Comparison of ENCODE assay signal across 21 mouse cellular contexts in genomic region chr17:55903687-55904086, GRCm38 (mm10). TPM values are rescaled to one million over a fixed set of nuclear protein-coding genes. Genes with fewer than 3 reads are reported as not detected.
DNase-seq lines count a peak whose midpoint lies in the region; ATAC-seq and TF ChIP-seq lines count a peak whose summit lies in the region.
"Had no signal": no experiment of that assay in that cellular context is flagged by ENCODE, and none has a peak within 500 bp of the region (broad histone marks: within the 10 kb centered on the region; RNA-seq: fewer than 3 reads in every experiment).

No protein-coding gene starts in this region.

- intact Hi-C loops in heart, postnatal 14 days (cut with DNase I): no loop called here

- no peak overlapping the region for H3K27ac ChIP-seq in liver, embryonic 11.5 days (ENCODE audit: low read depth, low read length)
- no peak overlapping the region for H3K27ac ChIP-seq in liver, embryonic 12.5 days
- no peak overlapping the region for H3K27ac ChIP-seq in intestine, postnatal 0 days (ENCODE audit: low read depth, low read length)
- H3K27ac ChIP-seq in kidney, embryonic 16.5 days (ENCODE audit: low read length): peak overlapping the region; percentile 80; the same call in 1 of the 2 replicates
- no peak overlapping the region for H3K27ac ChIP-seq in liver, embryonic 14.5 days
- H3K27ac ChIP-seq: forebrain, embryonic 15.5 days; limb, embryonic 12.5 days; neural tube, embryonic 13.5 days had no signal

- TF ChIP-seq CTCF in intestine, postnatal 0 days (IDR thresholded peaks at IDR 0.05; ENCODE audit: low read depth): no peak
- TF ChIP-seq CTCF in liver, embryonic 14.5 days (IDR thresholded peaks at IDR 0.05; ENCODE audit: low read depth): no peak

- H3K4me3 ChIP-seq in liver, embryonic 11.5 days (ENCODE audit: low read depth, low read length): no peak overlapping the region
- H3K4me3 ChIP-seq in liver, embryonic 12.5 days: no peak overlapping the region
- H3K4me3 ChIP-seq in intestine, postnatal 0 days (ENCODE audit: low read depth, low read length): no peak overlapping the region
- no peak overlapping the region for H3K4me3 ChIP-seq in kidney, embryonic 16.5 days (ENCODE audit: low read length)
- no peak overlapping the region for H3K4me3 ChIP-seq in liver, embryonic 14.5 days (ENCODE audit: insufficient read depth in 1 of 2, low read depth in 2 of 2, low read length in 2 of 2)
- H3K4me3 ChIP-seq: forebrain, embryonic 15.5 days; limb, embryonic 12.5 days; neural tube, embryonic 13.5 days had no signal

- DNase-seq in liver, embryonic 11.5 days (ENCODE audit: low spot score): no peak
- no peak for DNase-seq in liver, embryonic 14.5 days (ENCODE audit: low read depth in 3 of 3, low spot score in 3 of 3)
- no peak for DNase-seq in heart, postnatal 14 days
- no peak for DNase-seq in heart, postnatal 4 days
- DNase-seq in urinary bladder, adult 2 months (ENCODE audit: low spot score): no peak
- DNase-seq: adrenal gland, postnatal 14 days; cerebellum, adult 2 months; gastrocnemius, postnatal 10 days; layer of hippocampus, postnatal 36 days; lung, postnatal 36 days; midbrain, embryonic 14.5 days; thymus, adult 18-20 months; thymus, postnatal 4 days had no signal

- no peak overlapping the region for H3K4me2 ChIP-seq in liver, embryonic 11.5 days
- no peak overlapping the region for H3K4me2 ChIP-seq in liver, embryonic 12.5 days
- H3K4me2 ChIP-seq in intestine, postnatal 0 days (replicated peaks; ENCODE audit: low read depth): no peak overlapping the region
- no peak overlapping the region for H3K4me2 ChIP-seq in kidney, embryonic 16.5 days (replicated peaks; ENCODE audit: low read depth, low read length)
- no peak overlapping the region for H3K4me2 ChIP-seq in liver, embryonic 14.5 days (ENCODE audit: low read depth)
- H3K4me2 ChIP-seq: forebrain, embryonic 15.5 days; heart, embryonic 11.5 days; limb, embryonic 12.5 days; neural tube, embryonic 13.5 days had no signal

- TF ChIP-seq EP300 in liver, embryonic 14.5 days (IDR thresholded peaks at IDR 0.05; ENCODE audit: low read depth): no peak

- no peak overlapping the region for H3K9ac ChIP-seq in liver, embryonic 11.5 days (ENCODE audit: low read depth, low read length)
- no peak overlapping the region for H3K9ac ChIP-seq in liver, embryonic 12.5 days
- no peak overlapping the region for H3K9ac ChIP-seq in intestine, postnatal 0 days (ENCODE audit: low read depth, low read length)
- no peak overlapping the region for H3K9ac ChIP-seq in kidney, embryonic 16.5 days (replicated peaks; ENCODE audit: low read length)
- H3K9ac ChIP-seq in liver, embryonic 14.5 days (replicated peaks): no peak overlapping the region
- H3K9ac ChIP-seq: forebrain, embryonic 15.5 days; limb, embryonic 12.5 days; neural tube, embryonic 13.5 days had no signal

- H3K27me3 ChIP-seq in liver, embryonic 11.5 days (replicated peaks; ENCODE audit: control insufficient read depth, insufficient read depth, low read length): no peaks in the 10 kb centered on the region
- H3K27me3 ChIP-seq in liver, embryonic 12.5 days (replicated peaks): no peaks in the 10 kb centered on the region
- no peaks in the 10 kb centered on the region for H3K27me3 ChIP-seq in intestine, postnatal 0 days (replicated peaks; ENCODE audit: control insufficient read depth, insufficient read depth, low read length)
- no peaks in the 10 kb centered on the region for H3K27me3 ChIP-seq in kidney, embryonic 16.5 days (ENCODE audit: insufficient read depth, low read length)
- H3K27me3 ChIP-seq in liver, embryonic 14.5 days (ENCODE audit: control insufficient read depth, insufficient read depth, low read length): no peaks in the 10 kb centered on the region
- H3K27me3 ChIP-seq: forebrain, embryonic 15.5 days; limb, embryonic 12.5 days; neural tube, embryonic 13.5 days had no signal

- WGBS in liver, embryonic 11.5 days: 59% methylated on average over 1 of the region's 1 CpGs
- WGBS in liver, embryonic 12.5 days (ENCODE audit: insufficient replicate concordance): 59% methylated on average over 1 of the region's 1 CpGs
- WGBS in intestine, postnatal 0 days: 49% methylated on average over 1 of the region's 1 CpGs
- WGBS in kidney, embryonic 16.5 days: 71% methylated on average over 1 of the region's 1 CpGs
- WGBS in liver, embryonic 14.5 days (ENCODE audit: insufficient replicate concordance): 58% methylated on average over 1 of the region's 1 CpGs

- H3K36me3 ChIP-seq in liver, embryonic 11.5 days (ENCODE audit: control insufficient read depth, insufficient read depth, low read length): 0 out of 2 replicates have a peak, but pooled peaks cover 2% of the 10 kb centered on the region
- H3K36me3 ChIP-seq in liver, embryonic 12.5 days: no peaks in the 10 kb centered on the region
- no peaks in the 10 kb centered on the region for H3K36me3 ChIP-seq in intestine, postnatal 0 days (ENCODE audit: control insufficient read depth, insufficient read depth)
- H3K36me3 ChIP-seq in kidney, embryonic 16.5 days (ENCODE audit: insufficient read depth, low read length): no peaks in the 10 kb centered on the region
- no peaks in the 10 kb centered on the region for H3K36me3 ChIP-seq in liver, embryonic 14.5 days (replicated peaks; ENCODE audit: control insufficient read depth, insufficient read depth, low read depth)
- H3K36me3 ChIP-seq: limb, embryonic 12.5 days had no signal

- no peaks in the 10 kb centered on the region for H3K9me3 ChIP-seq in liver, embryonic 11.5 days (ENCODE audit: control insufficient read depth, low read length)
- no peaks in the 10 kb centered on the region for H3K9me3 ChIP-seq in liver, embryonic 12.5 days (replicated peaks)
- H3K9me3 ChIP-seq in intestine, postnatal 0 days (ENCODE audit: control insufficient read depth): no peaks in the 10 kb centered on the region
- peaks cover 4% of the 10 kb centered on the region; the same call in 1 of the 2 replicates for H3K9me3 ChIP-seq in kidney, embryonic 16.5 days (ENCODE audit: low read length)
- no peaks in the 10 kb centered on the region; the same call in 1 of the 2 replicates for H3K9me3 ChIP-seq in liver, embryonic 14.5 days (ENCODE audit: control insufficient read depth, low read length)

- H3K4me1 ChIP-seq in liver, embryonic 11.5 days (replicated peaks; ENCODE audit: control insufficient read depth, insufficient read depth, low read length): no peaks in the 10 kb centered on the region
- H3K4me1 ChIP-seq in liver, embryonic 12.5 days: peaks cover 6% of the 10 kb centered on the region; the same call in 1 of the 2 replicates
- no peaks in the 10 kb centered on the region for H3K4me1 ChIP-seq in intestine, postnatal 0 days (replicated peaks; ENCODE audit: control insufficient read depth, insufficient read depth, low read length)
- H3K4me1 ChIP-seq in kidney, embryonic 16.5 days (ENCODE audit: insufficient read depth, low read length): no peaks in the 10 kb centered on the region
- H3K4me1 ChIP-seq in liver, embryonic 14.5 days (replicated peaks; ENCODE audit: control insufficient read depth in 2 of 2, insufficient read depth in 2 of 2, low read length in 1 of 2): peaks cover 0 to 1% of the 10 kb centered on the region in 2 experiments; a peak in 1 of 4 replicates
- H3K4me1 ChIP-seq: forebrain, embryonic 15.5 days; limb, embryonic 12.5 days; neural tube, embryonic 13.5 days had no signal

- peak; percentile 35; the same call in 1 of the 2 replicates for ATAC-seq in liver, embryonic 11.5 days (replicated peaks; ENCODE audit: low FRiP score)
- ATAC-seq in liver, embryonic 12.5 days: no peak
- ATAC-seq in intestine, postnatal 0 days: peak; percentile 47
- peak; percentile 77; the same call in 1 of the 2 replicates for ATAC-seq in kidney, embryonic 16.5 days (ENCODE audit: low FRiP score, low TSS enrichment)
- 0 out of 2 replicates have a peak, but pooled peaks have one; percentile 28 for ATAC-seq in liver, embryonic 14.5 days (ENCODE audit: insufficient read depth)
- ATAC-seq: CD4-positive, CD25-positive, alpha-beta regulatory T cell, adult 4 months; forebrain, embryonic 15.5 days had no signal

RNA-seq across cellular contexts. Expression of gene Zfp959, which starts 11.8 kb away (rescaled TPM):
- 12.6 and 13.2 TPM in 2 replicates for polyA plus RNA-seq in liver, embryonic 11.5 days (2014; fragmentation: Nextera tagmentation; extraction: Ambion mirVana)
- 8.3 and 9.8 TPM in 2 replicates for polyA plus RNA-seq in liver, embryonic 12.5 days (2016; fragmentation: Nextera tagmentation; extraction: Ambion mirVana)
- 4.8 and 5.0 TPM in 2 replicates for polyA plus RNA-seq in intestine, postnatal 0 days (2015; fragmentation: Nextera tagmentation; extraction: Ambion mirVana)
- 17.6 and 19.1 TPM in 2 replicates for polyA plus RNA-seq in kidney, embryonic 16.5 days (2015; fragmentation: Nextera tagmentation; extraction: Ambion mirVana)
- polyA plus RNA-seq in liver, embryonic 14.5 days (2012; rRNA removed): 1.6 and 2.6 TPM in 2 replicates
- polyA plus RNA-seq in liver, embryonic 14.5 days (2014; fragmentation: Nextera tagmentation; extraction: Ambion mirVana): 4.1 and 4.7 TPM in 2 replicates
- total RNA-seq in heart, postnatal 14 days (2021): 1 to 10 TPM; 4.6 to 5.3 TPM
- 1 to 10 TPM; 5.1 to 5.6 TPM for total RNA-seq in heart, postnatal 4 days (2021)
- polyA plus RNA-seq in urinary bladder, adult 2 months (2012; rRNA removed): 8.4 and 8.8 TPM in 2 replicates

RNA-seq across cellular contexts. Expression of gene Zfp119a, which starts 25.0 kb away (rescaled TPM):
- 4.7 and 5.0 TPM in 2 replicates for polyA plus RNA-seq in liver, embryonic 11.5 days (2014; fragmentation: Nextera tagmentation; extraction: Ambion mirVana)
- 3.0 and 3.3 TPM in 2 replicates for polyA plus RNA-seq in liver, embryonic 12.5 days (2016; fragmentation: Nextera tagmentation; extraction: Ambion mirVana)
- 4.9 and 5.1 TPM in 2 replicates for polyA plus RNA-seq in intestine, postnatal 0 days (2015; fragmentation: Nextera tagmentation; extraction: Ambion mirVana)
- polyA plus RNA-seq in kidney, embryonic 16.5 days (2015; fragmentation: Nextera tagmentation; extraction: Ambion mirVana): 8.9 and 10.9 TPM in 2 replicates
- 0.40 and 0.71 TPM in 2 replicates for polyA plus RNA-seq in liver, embryonic 14.5 days (2012; rRNA removed)
- polyA plus RNA-seq in liver, embryonic 14.5 days (2014; fragmentation: Nextera tagmentation; extraction: Ambion mirVana): 2.1 and 2.2 TPM in 2 replicates
- total RNA-seq in heart, postnatal 14 days (2021): 1 to 10 TPM; 3.4 to 4.3 TPM
- 1 to 10 TPM; 5.8 TPM for total RNA-seq in heart, postnatal 4 days (2021)
- polyA plus RNA-seq in urinary bladder, adult 2 months (2012; rRNA removed): 4.7 and 5.2 TPM in 2 replicates

RNA-seq across cellular contexts. Expression of gene Zfp119b, which starts 45.6 kb away (rescaled TPM):
- polyA plus RNA-seq in liver, embryonic 11.5 days (2014; fragmentation: Nextera tagmentation; extraction: Ambion mirVana): 3.8 and 4.4 TPM in 2 replicates
- 1.8 and 2.5 TPM in 2 replicates for polyA plus RNA-seq in liver, embryonic 12.5 days (2016; fragmentation: Nextera tagmentation; extraction: Ambion mirVana)
- 3.4 and 3.7 TPM in 2 replicates for polyA plus RNA-seq in intestine, postnatal 0 days (2015; fragmentation: Nextera tagmentation; extraction: Ambion mirVana)
- 6.3 and 7.8 TPM in 2 replicates for polyA plus RNA-seq in kidney, embryonic 16.5 days (2015; fragmentation: Nextera tagmentation; extraction: Ambion mirVana)
- polyA plus RNA-seq in liver, embryonic 14.5 days (2012; rRNA removed): 0.44 and 0.76 TPM in 2 replicates
- polyA plus RNA-seq in liver, embryonic 14.5 days (2014; fragmentation: Nextera tagmentation; extraction: Ambion mirVana): 2.1 and 2.5 TPM in 2 replicates
- total RNA-seq in heart, postnatal 14 days (2021): 1 to 10 TPM; 3.3 to 4.1 TPM
- total RNA-seq in heart, postnatal 4 days (2021): 1 to 10 TPM; 3.3 to 4.0 TPM
- polyA plus RNA-seq in urinary bladder, adult 2 months (2012; rRNA removed): 5.4 TPM in 2 replicates

RNA-seq across cellular contexts. Expression of gene Ebi3, which starts 48.8 kb away (rescaled TPM):
- 3.5 and 4.7 TPM in 2 replicates for polyA plus RNA-seq in liver, embryonic 11.5 days (2014; fragmentation: Nextera tagmentation; extraction: Ambion mirVana)
- 4.5 and 5.4 TPM in 2 replicates for polyA plus RNA-seq in liver, embryonic 12.5 days (2016; fragmentation: Nextera tagmentation; extraction: Ambion mirVana)
- polyA plus RNA-seq in intestine, postnatal 0 days (2015; fragmentation: Nextera tagmentation; extraction: Ambion mirVana): 1.5 and 1.6 TPM in 2 replicates
- polyA plus RNA-seq in kidney, embryonic 16.5 days (2015; fragmentation: Nextera tagmentation; extraction: Ambion mirVana): 2.1 and 2.6 TPM in 2 replicates
- polyA plus RNA-seq in liver, embryonic 14.5 days (2012; rRNA removed): 4.1 and 5.5 TPM in 2 replicates
- 3.0 and 4.5 TPM in 2 replicates for polyA plus RNA-seq in liver, embryonic 14.5 days (2014; fragmentation: Nextera tagmentation; extraction: Ambion mirVana)
- under 1 TPM; 0.63 to 0.81 TPM for total RNA-seq in heart, postnatal 14 days (2021)
- under 1 TPM; 0.61 to 0.71 TPM for total RNA-seq in heart, postnatal 4 days (2021)
- 2.9 and 3.1 TPM in 2 replicates for polyA plus RNA-seq in urinary bladder, adult 2 months (2012; rRNA removed)

RNA-seq across cellular contexts. Expression of gene Yju2, which starts 55.2 kb away (rescaled TPM):
- 20.9 and 23.4 TPM in 2 replicates for polyA plus RNA-seq in liver, embryonic 11.5 days (2014; fragmentation: Nextera tagmentation; extraction: Ambion mirVana)
- 14.6 and 15.6 TPM in 2 replicates for polyA plus RNA-seq in liver, embryonic 12.5 days (2016; fragmentation: Nextera tagmentation; extraction: Ambion mirVana)
- 10.2 and 10.9 TPM in 2 replicates for polyA plus RNA-seq in intestine, postnatal 0 days (2015; fragmentation: Nextera tagmentation; extraction: Ambion mirVana)
- 29.8 and 34.7 TPM in 2 replicates for polyA plus RNA-seq in kidney, embryonic 16.5 days (2015; fragmentation: Nextera tagmentation; extraction: Ambion mirVana)
- polyA plus RNA-seq in liver, embryonic 14.5 days (2012; rRNA removed): 3.2 and 5.1 TPM in 2 replicates
- 5.2 and 6.4 TPM in 2 replicates for polyA plus RNA-seq in liver, embryonic 14.5 days (2014; fragmentation: Nextera tagmentation; extraction: Ambion mirVana)
- 10 to 100 TPM; 10.8 to 12.6 TPM for total RNA-seq in heart, postnatal 14 days (2021)
- 10 to 100 TPM; 14.8 to 14.9 TPM for total RNA-seq in heart, postnatal 4 days (2021)
- polyA plus RNA-seq in urinary bladder, adult 2 months (2012; rRNA removed): 10.1 and 11.1 TPM in 2 replicates
